Mouse (Mus musculus) large intestine, adult 2 months (tissue): ENCODE measurements around the gene Tlr8. TPM values are rescaled to one million over a fixed set of nuclear protein-coding genes. Genes with fewer than 3 reads are reported as not detected.
"Not testable (repeated sequence)": the region's sequence is repeated elsewhere in the genome, so short reads cannot be mapped to it uniquely, and the experiment has no call there.

ENCODE experiments used
- DNase-seq: peaks from one replicate; pipeline ENCODE4 v3.0.0-alpha.2; 2012; ENCODE audit warnings: low read depth, low spot score
- WGBS: fragments of 180-500 bp; shearing (Covaris S2); methylation state at CpG from one replicate; pipeline ENCODE4 v1.1.7; 2018; 5-methylcytosine and 5-hydroxymethylcytosine counted together
- polyA plus RNA-seq: library from polyadenylated mRNA; depleted of rRNA; stranded (reverse); fragments of >200 nt; gene quantifications from 2 replicates; pipeline ENCODE4 v1.2.3, GENCODE M21; 2012; rRNA removed

The Tlr8 gene
- polyA plus RNA-seq = 0.10 and 0.97 TPM in 2 replicates

DNA sequence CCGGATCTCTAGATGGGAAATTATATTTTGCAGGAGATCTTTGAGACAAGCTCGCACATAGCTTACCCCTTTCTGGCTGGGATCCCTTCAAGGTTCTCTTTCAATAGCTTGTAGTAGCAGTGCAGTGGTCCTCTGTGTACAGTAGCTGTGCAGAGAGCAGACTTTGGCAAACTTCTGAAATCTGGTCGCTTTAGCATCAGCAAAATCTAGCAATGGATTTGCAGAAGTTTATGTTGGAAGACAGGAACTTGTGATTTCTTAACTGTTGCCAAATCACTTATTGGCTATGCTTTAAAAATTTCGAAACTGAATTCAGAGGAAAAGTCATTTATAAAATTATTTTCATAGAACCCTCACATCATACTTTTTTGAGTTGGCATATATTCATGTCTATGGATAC lies at the start of gene Tlr8:
Gene Tlr8, minus strand, starts transcription at position 244 of the 400 bp plus-strand sequence.
- 63% methylated on average over 4 of the region's 4 CpGs for WGBS
- DNase-seq = no peak

DNA sequence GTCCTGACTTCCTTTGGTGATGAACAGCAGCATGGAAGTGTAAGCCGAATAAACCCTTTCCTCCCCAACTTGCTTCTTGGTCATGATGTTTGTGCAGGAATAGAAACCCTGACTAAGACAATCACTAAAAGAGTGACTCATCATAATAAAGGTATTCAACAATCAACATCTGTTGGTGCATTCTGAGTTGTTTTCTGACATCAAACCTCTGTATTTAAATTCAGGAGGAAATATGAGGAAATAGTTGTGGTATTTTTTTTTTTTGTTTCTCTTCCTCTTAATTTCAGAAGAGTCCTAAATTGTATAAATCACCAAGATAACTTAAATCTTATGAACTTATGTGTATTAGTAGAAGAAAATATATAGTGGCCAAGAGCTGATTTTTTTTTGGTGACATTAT lies 37.9 kb upstream of the Tlr8 start:
- DNase-seq = not testable (repeated sequence)
- 75% methylated on average over 1 of the region's 1 CpGs for WGBS

DNA sequence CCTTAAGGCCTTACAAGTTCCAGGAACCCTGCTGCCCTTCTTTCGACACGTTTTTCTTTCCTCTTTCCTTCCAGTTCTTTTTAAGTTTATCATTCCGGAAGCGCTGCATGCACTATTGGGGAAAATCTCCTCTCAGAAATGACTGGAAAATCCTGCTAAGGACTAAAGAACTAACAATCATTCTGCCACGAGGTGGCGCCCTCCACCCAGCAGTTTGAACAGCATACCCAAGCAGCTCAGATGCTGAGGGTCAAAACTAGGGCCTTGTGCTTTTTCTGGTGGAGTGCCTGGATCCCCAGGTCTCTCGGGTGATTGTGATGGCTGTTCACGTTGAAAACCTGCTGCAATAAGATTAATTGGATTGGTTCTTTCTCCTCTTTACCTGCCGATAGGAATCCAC lies 12.8 kb upstream of the Tlr8 start:
- 15% methylated on average over 9 of the region's 9 CpGs for WGBS
- DNase-seq = peak; percentile 11

DNA sequence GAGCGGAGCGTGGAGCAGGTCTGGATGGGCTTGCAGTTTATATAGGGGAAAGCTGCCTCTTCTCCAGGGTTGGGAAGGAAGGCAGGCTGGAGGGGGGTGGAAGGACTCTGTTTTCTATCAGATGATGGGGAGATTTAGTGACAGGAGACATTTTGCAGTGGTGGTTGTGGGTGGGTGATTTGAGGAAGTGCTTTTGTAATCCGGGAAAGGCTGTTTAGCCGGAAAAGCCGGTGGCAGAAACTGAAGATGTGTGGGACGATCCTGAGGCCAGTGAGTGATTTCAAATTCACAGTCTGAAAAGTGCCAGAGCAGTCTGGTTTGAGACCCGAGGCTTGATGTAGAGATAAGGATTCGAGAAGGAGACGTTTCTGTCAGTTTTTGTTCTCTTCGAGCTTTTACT lies 12.4 kb upstream of the Tlr8 start:
- WGBS = 46% methylated on average over 10 of the region's 10 CpGs
- no peak for DNase-seq

DNA sequence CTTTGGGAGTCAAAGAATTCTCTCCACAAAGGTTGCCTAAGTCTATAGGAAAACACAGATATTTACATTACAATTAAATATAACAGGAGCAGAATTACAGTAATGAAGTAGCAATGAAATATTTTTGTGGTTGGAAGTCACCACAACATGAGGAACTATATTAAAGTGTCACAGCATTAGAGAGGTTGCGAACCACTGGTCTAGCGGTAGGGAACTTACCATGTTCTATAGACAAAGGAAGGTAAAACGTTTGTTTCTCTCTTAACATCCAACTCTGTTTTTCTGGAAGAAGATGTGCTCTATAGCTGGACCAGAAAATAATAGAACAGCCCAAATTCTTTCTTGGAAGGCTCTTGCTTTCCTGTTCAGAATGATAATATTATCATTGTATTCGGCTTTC lies 599 bp downstream of the Tlr8 start:
- DNase-seq = no peak
- WGBS = 79% methylated on average over 4 of the region's 4 CpGs

DNA sequence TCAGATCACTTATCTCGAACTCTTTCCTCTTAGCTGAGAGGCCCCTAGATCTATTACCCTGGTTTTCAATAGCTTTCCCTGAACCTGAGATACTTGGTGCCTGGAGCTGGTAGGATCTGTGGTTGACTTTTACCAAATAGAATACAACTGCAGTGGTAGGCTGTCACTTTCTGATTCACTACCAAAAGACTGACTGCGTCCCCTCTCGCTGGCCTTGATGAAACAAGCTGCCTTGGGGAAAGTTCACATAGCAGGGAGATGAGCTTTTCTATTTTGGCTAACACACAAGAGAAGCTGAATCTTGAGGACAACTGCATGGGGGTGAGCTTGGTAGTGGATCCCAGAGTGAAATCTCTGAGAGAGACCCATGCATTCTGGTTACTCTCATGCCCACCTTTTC lies 22.4 kb downstream of the Tlr8 start:
- WGBS = 91% methylated on average over 3 of the region's 3 CpGs
- no peak for DNase-seq

DNA sequence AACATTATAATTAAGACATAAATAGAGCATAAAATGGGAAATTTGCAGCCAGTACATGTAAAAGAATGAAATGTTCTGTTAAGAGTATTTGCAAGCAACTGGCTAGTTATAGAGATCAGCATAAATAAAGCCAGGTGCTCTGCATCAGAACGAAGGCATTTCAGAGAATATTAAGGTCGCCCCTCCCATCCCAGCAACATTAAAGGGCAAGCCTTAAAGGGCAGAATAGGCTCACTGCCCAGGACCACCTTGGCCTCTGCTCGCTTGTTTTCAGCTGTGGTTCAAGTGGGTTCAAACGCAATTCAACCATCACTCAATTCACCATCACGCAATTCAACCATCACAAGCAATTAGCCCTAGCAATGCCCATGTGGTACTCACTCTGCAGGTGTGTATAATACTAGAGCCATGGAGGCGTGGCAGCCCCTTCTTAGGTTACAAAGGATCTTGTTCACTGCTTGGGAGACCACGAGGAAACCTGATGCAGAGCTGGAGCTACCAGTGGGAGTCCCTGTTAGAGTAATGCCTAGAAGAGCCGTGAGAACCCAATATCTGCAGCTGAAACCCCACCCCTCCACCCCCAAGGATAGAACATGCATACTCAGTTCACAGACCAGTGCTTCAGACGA lies 24.7 kb downstream of the Tlr8 start:
- no peak for DNase-seq
- 60% methylated on average over 9 of the region's 9 CpGs for WGBS

DNA sequence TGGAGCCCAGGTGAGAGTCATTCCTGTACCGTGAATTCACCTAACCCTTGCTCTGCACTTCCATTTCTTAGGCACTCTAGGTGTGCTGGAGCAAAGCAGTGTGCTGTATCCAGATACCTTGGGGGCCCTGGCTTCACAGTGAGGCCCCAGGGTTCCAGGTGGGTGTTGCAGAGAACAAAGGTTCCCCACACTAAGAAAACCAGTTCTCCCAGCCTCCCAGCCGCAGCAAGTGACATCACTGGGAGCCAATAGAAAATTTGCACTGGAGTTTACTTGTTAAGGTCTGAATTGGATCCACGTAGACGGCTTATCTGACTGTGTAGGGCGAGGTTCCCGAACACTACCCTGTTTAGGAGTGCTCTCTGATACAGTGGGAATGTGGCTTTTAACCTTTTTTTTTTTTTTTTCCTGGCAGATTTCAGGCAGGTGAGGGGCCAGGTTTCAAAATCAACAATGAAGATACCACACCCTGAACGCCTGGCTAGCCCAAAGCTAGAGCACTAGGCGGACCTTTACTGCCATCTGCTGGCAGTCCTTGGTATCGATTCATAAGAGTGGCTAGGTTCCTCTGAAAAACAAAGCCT lies 30.9 kb downstream of the Tlr8 start:
- WGBS = 26% methylated on average over 9 of the region's 9 CpGs
- no peak for DNase-seq

DNA sequence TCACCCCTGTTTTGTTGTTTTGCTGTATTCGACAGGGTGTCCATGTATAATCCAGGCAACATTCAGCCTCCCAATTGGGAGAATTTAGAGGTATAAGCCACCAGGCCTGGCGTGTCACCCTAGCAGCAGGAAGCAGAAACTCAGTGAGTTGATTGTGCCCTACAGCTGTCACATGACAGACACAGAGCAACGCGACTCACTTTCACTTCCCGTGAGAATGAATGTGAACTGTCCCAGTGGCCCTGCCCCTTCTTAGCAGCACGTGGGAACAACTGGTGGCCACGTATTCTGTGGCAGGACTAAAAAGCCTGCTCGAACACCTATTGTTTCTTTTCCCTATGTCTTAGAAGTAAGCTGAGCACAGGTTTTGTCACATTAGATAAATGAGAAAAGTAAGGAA lies 33.0 kb downstream of the Tlr8 start:
- DNase-seq = no peak
- WGBS = 50% methylated on average over 8 of the region's 8 CpGs

DNA sequence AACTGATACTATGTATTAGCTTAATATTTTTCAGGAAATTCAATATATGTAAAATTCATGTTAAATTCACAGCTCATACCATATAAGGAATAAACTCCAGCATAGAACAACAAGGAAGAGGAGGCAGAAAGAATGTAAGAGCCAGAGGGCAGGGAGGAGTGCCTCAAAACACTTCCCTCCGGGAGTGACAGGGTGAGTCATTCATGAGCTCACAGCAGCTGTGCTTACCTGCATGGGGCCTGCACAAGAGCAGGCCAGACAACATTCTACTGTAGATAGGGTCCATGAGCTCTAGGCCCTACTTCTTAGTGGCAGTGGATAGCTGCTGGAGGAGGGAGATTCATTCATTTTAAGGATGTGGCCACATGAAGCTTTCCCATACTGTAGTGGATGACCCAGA lies 34.3 kb downstream of the Tlr8 start:
- 42% methylated on average over 1 of the region's 1 CpGs for WGBS
- DNase-seq = no peak

DNA sequence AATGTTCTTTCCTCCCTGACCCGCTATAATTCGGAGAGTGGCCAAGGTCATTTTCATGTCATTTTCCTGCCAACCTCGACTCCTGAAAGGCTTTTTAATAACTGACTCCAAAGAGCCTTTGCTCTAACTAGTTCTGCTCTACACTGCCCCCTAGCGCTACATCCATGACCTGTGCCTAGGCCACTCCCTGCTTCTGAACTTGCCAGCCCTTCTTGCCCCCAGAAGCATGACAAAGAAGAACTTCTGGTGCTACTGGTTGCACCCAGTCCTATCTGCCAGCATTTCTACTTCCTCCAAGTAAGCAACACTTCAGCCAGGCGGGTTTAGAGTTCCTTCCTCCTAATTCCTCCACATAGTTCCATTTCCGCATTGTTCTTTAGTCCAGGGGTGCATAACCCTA lies 34.9 kb downstream of the Tlr8 start:
- DNase-seq = no peak

DNA sequence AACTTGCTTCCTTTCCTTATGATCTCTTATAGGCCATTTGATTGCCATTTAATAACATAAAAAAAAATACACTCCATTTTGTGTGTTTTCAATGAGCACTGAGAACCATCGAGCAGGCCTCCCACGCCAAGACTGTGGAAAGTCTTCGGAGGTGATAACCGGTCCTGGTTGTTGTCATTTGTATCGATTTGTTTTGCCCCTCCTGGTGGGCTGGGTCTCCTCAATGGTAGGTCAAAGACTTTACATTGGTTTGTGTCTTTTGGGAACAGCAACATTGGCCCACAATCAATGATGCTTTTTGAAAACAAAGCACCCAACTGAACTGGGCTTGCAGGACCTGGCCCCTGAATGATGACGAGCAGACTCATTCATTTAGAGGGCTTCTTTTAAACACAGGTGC lies 36.4 kb downstream of the Tlr8 start:
- DNase-seq = no peak
- 90% methylated on average over 6 of the region's 6 CpGs for WGBS

More for the DNA sequence above, 34.9 kb downstream of the Tlr8 start:
- 53% methylated on average over 6 of the region's 6 CpGs for whole genome bisulfite sequencing

DNA sequence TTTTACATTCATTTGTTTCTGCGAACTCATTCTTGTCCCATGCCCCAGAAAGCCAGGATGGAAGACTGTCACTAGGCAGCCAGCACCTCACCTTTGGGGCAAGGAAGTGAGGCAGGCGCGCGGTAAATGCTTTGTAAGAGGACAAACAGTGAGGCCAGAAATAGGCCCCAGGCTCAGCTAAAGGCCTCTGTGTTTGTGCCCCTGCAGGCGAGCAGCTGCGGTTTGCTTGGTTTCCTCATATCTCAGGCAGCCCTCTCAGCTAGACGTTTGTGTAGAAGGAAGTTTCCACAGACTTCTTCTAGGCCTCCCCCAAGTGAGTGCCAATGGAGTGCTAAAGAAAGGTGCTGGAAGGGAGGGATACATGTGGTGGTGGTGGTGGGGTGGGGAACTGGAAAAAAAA lies 37.0 kb downstream of the Tlr8 start:
- 84% methylated on average over 7 of the region's 7 CpGs for WGBS
- DNase-seq = no peak

DNA sequence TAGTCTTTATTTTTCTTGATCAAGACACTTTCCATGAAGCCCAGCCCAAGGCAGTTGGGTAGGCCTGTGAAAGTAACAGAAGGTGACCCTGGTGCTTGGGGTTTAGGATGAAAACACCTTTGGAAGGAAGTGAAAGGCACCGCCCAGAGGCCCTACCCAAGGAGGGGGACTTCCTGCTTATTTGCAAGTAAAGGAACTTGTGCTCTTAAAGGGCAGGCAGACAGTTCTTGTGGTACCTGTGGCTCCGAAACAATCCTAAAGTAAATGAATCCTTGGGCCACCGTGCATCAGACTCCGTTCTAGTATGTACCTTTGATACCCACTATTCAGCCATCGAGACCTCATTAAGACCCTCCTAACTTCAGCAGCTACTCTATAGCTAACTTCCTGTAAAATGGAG lies 37.6 kb downstream of the Tlr8 start:
- WGBS = 87% methylated on average over 5 of the region's 5 CpGs
- no peak for DNase-seq

DNA sequence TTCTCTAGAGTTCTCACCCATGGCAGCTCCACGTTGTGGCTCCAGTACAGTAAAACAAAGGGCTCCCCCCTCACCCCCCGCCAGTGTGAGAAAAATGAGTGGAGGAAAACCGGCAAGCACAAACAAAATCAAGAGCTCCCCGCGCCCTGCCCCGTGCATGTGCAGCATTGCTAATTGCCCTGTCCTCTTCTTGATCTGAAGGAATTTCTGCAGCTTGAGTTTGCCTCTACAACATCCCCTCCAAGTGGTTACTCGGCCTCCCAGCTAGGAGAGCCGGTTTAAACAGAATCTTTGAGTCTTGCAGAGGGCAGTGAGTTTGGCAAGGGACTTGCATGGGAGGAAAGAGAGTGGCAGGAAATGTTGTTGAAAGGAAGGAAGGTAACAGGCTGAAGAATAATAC lies 51.4 kb downstream of the Tlr8 start:
- 24% methylated on average over 8 of the region's 8 CpGs for WGBS

DNA sequence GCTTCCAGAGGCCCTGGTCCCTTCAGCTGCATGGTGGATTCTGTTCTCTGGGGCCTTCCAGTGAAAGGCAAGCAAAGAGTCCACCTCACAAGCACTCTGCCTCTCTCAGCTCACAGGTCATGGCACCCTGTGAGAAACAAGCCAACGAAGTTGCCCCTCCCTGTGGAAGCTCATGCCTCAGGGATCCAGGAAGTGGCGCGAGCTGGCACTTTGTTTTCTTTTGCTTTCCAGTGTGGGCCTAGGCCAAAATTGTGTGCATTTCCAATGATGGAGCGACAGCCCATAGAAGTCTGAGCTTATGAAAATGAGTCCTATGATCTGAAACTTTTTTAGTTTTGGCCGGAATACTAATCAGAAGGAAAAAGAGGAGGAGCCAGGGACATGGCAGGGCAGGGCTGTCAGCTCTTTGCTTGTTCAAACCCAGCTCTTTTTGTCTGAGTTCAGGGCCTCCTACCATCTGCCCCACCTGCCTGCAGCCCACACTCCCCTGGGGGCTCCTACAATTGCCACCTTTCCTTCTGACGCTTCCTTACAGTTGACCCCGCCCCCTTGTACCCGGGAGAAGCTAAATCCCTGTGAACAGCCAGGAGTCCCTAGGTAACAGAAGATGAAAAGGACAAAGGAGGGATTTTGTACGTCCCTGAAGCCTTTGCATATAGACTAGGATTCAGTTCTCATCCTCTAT lies 52.1 kb downstream of the Tlr8 start:
- WGBS = 31% methylated on average over 9 of the region's 9 CpGs
- no peak for DNase-seq

More for the DNA sequence above, 51.4 kb downstream of the Tlr8 start:
- no peak for DNase-seq

DNA sequence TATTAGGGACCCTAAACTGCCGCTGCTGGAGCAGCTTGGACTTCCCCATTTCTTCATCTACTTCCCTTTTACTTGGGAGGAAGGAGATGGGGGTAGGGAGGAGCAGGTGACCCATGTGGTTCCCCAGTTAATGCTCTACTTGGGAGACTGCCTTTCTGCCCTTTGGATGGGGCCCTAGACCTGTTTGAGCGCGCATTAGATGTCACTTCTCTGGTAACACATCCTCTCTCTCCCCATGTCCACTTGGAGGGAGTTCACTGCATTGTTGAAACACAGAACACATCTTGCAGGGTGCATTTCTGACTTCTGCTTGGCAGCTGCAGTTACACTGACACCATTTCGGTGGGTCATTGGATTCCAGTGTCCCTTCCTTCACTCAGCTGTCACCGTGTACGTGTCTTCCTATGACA lies 53.8 kb downstream of the Tlr8 start:
- no peak for DNase-seq
- WGBS = 31% methylated on average over 6 of the region's 6 CpGs

DNA sequence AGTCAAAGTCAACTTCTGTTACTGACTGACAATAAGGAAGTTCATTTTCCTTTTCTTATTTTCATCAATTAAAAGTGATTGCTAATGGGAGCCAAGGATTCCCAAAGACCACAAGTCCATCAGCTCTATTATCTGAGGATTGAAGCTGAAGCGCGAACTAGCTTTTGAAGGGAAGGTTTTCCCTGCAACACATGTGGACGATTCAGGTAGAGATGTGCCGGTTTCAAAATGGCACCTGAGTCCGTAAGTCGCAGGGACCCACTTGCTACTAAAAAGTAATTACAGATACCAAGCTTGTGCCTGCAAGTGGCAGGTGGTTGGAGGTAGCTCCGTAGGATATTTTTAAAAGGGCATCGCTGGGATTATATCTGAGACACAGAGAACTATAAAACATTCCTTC lies 54.3 kb downstream of the Tlr8 start:
- 39% methylated on average over 8 of the region's 8 CpGs for WGBS
- DNase-seq = no peak

DNA sequence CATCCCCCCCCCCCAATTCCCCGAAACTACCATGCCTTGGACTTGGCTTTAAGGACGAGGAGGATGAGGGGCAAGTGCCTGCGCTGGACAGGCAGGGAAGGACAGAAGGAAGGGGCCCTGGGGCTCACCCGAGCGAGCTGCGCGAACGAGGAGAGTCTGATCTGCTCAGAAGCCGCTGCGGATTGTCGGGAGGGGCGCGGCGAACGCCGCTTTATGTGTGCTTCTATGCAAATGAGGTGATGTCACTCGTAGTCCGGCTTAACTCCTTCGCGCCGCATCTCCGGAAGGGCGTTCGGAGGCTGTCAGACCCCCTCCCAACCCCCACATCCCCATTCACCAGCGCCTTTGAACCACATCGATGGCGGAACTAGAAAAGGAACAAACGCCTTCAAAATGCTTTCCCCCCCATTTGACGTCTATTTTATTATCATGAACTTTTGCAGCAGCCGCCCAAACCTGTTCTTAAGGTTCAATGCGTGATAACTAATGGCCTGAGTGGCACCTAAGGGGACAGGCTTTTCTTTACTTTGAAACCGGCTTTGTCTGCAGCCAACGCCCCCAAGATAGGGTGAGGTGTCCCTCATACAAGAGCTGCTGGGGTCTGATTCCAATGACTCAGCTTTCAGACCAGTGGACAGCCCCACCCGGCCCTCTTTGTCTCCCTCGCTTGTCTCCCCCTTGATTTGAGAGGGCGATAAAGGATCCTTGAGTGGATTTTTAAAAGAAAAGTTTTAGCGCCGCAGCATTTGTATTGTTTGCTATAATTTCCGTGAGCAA lies 55.0 kb downstream of the Tlr8 start, which contains the start of gene Tmsb4x:
Gene Tmsb4x, minus strand, starts transcription at position 338 of the 777 bp plus-strand sequence.
- WGBS = 15% methylated on average over 39 of the region's 39 CpGs
- DNase-seq = no peak

DNA sequence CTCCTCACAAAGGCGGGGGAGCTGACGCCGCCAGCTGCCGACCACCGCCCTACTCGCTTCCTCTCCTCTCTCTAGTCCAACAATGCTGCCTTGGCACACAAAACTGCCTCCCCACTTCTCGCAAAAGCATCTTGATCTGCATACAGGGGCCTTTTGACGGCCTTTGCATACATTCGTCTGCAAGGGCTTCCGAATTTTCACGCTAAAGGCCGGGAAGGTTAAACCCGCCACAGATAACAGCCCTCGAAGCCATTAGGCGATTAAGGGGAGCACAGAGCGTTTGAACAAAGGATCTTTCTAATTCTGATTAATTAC lies 55.7 kb downstream of the Tlr8 start:
- 11% methylated on average over 16 of the region's 16 CpGs for WGBS
- no peak for DNase-seq
